Mouse (Mus musculus): ENCODE results near the gene Mgat4b. TPM values are rescaled to one million over a fixed set of nuclear protein-coding genes. Genes with fewer than 3 reads are reported as not detected.
A peak's percentile ranks its signal among the peaks of the same experiment; 100 is the strongest.

Mgat4b gene
- polyA plus RNA-seq, 1 experiment, result 47.4 TPM

GRCm38 (mm10) chr11:50225611-50226378, 15.1 kb downstream of the Mgat4b start:
- no peak for DNase-seq (ENCODE audit: low spot score)

- DNase-seq (ENCODE audit: low spot score), result no peak
Measured at GRCm38 (mm10) chr11:50226406-50226805, 15.7 kb downstream of the Mgat4b start.

DNA sequence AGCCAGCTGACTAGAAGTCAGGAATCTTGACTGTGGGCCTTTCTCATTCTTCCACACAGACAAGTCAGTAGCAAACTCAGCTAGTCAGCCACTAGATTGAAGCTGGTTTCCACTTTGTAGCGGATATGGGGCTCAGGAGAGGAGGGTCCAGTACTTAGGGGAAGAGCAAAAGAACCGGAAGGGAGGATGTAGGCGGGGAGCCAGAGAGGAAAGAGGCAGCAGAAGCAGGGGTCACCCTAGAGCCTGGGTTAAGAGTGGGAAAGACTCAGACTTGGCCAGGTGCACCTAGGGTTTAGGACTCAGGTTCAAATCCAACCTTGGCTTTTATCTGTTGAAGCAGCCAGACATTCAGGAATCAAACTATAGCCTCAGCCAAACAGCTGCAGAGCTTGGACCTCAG, 16.5 kb downstream of the Mgat4b start:
- no peak for DNase-seq (ENCODE audit: low spot score)

GRCm38 (mm10) chr11:50227736-50228135, 17.0 kb downstream of the Mgat4b start:
- DNase-seq (ENCODE audit: low spot score), result no peak

GRCm38 (mm10) chr11:50228772-50229171, 18.1 kb downstream of the Mgat4b start:
- DNase-seq (ENCODE audit: low spot score), result no peak

DNA sequence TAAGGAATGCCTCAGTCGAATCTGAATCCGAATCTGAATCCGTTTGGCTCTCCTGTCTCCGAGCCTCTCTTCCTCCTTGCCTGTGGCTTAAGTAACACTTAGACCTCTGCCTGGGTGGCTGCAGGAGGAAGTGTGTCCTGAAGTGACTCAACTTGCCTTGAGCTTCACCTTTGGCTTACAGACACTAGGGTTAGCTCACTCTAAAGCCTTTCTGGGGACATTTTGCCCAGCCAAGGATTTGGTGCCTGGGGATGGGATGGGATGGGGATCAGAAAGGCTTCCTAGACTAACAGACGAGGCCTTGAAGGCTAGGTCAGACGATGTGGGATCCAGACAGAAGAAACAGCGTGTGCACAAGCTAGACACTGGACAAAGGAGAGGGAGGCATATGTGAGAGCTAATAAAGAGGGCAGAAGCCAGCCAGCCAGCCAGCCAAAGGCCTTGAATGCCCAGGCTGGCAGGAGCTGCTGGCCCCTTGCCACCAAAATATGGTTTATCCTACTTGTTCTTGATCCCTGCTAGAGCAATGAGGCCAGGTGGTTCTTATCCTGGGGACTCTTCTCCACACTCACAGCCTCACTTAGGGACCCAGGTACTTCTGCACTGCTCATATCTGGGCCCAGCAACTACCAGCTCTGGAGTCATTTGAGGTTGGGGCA, 18.7 kb downstream of the Mgat4b start:
- DNase-seq (ENCODE audit: low spot score), result no peak

DNA sequence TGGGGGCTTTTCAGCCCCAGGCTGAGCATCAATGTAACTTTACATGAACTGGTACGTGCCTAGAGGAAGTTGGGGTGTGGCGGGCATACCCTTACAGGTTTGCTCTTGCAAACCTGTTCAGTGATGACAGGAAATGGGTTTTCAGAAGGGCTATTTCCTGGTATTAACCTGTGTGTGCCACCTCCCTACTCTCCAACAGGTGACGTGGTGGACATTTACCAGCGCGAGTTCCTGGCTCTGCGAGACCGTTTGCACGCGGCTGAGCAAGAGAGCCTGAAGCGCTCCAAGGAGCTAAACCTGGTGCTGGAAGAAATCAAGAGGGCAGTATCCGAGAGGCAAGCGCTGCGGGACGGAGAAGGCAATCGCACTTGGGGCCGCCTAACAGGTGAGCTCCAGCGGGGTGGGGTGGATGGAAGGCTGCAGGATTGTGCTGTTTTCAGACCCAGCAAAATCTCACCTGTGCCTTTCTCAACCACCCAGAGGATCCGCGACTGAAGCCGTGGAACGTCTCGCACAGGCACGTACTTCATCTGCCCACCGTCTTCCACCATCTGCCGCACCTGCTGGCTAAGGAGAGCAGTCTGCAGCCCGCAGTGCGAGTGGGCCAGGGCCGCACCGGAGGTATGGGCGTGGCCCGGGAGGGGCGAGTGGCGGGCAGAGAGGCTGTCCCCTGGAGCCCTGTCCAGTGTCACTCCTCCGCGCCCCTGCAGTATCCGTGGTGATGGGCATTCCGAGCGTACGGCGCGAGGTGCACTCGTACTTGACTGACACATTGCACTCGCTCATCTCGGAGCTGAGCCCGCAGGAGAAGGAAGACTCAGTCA, 20.0 kb downstream of the Mgat4b start:
- DNase-seq (ENCODE audit: low spot score), result no peak

DNA sequence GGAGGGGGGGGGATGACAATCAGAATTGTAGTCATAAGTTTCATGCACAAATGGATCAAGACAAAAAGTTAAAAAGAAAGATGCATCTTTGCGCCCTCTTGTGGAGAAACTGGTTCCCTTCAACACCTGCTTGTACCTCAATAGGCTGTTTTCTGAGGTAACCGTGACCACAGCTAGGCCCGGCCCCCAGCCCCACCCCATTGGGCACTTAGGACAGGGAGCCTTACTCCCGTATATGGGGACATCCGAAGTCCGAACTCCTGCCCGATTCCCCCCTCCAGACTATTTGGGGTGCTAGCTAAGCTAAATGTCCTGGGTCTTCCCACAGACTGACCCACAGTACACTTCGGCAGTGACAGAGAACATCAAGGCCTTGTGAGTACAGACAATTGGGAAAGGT, 20.7 kb downstream of the Mgat4b start:
- DNase-seq (ENCODE audit: low spot score), result no peak

DNA sequence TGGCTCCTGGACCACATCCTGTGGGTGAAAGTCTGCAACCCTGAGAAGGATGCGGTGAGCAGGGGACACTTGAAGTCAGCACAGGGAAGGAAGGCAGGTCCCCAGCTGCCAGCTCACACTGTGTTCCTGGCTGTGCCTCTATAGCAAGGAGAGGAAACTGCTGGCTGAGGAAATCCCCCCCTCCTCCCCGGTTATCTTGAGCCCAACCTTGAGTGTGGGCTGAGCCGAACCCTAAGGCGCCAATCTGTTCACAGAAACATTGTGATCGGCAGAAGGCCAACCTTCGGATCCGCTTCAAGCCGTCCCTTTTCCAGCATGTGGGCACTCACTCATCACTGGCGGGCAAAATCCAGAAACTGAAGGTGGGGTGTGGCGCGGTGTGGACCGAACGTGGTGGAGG, 22.3 kb downstream of the Mgat4b start:
- no peak for DNase-seq (ENCODE audit: low spot score)

DNA sequence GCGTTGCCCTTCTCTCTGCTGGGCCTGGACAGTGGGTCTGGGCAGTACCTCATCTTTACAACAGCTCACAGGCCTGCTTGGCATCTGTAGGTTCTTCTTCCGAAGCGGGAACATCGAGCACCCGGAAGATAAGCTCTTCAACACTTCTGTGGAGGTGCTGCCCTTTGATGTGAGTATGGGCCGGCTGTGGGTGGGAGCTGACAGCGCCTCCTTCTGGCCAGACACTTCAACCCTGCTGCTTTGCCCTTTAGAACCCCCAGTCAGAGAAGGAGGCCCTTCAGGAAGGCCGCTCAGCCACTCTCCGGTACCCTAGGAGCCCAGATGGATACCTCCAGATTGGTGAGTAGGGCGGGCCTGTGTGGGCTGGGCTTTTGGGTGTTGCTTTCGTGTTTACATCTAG, 23.3 kb downstream of the Mgat4b start:
- DNase-seq (ENCODE audit: low spot score), result no peak

GRCm38 (mm10) chr11:50234606-50235005, 23.9 kb downstream of the Mgat4b start:
- DNase-seq (ENCODE audit: low spot score), result no peak

DNA sequence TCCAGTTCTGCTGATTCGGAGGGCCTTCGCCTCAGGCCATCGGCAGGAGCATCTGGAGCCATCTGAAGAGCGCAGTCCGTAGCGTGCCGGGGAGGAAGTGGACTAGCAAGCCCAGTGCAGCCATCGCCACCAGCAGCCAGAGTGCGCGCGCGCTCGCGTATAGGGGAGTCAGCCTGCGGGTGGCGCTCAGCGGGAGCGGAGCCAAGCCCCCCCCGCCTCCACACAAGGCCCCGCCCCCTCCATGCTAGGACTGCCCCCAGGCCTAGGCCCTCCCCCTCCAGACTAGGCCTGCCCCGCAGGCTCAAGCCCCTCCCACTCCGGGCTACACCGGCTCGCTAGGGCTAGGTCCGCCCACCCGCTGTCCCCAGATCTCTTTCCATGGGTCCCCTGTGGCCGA, 25.8 kb downstream of the Mgat4b start:
- DNase-seq (ENCODE audit: low spot score), result peak; percentile 74

- DNase-seq (ENCODE audit: low spot score), result no peak
Measured at GRCm38 (mm10) chr11:50236937-50237835, 26.5 kb downstream of the Mgat4b start.

DNA sequence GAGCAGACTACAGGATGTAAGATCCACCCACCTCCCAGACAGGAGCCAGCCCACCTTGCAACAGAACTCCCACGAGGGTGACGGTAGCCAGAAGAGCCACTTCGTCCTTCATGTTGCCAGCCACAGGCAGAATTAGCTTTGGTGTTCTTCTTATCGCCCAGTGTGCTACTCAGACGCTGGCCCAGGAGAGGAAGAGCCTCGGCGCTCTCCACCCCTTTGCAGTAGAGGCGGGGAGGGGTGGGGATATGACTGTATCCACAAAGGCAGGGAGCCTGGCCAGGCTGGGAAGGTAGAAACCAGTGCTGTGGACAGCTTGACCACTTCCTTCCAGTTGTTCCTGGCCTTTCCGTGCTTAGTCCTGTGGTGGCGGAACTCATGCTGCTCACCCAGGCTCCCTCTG, 27.6 kb downstream of the Mgat4b start, which contains the start of gene Ltc4s:
Ltc4s (minus strand) TSS at position 293 of the 400 bp plus-strand sequence.
- no peak for DNase-seq (ENCODE audit: low spot score)

DNA sequence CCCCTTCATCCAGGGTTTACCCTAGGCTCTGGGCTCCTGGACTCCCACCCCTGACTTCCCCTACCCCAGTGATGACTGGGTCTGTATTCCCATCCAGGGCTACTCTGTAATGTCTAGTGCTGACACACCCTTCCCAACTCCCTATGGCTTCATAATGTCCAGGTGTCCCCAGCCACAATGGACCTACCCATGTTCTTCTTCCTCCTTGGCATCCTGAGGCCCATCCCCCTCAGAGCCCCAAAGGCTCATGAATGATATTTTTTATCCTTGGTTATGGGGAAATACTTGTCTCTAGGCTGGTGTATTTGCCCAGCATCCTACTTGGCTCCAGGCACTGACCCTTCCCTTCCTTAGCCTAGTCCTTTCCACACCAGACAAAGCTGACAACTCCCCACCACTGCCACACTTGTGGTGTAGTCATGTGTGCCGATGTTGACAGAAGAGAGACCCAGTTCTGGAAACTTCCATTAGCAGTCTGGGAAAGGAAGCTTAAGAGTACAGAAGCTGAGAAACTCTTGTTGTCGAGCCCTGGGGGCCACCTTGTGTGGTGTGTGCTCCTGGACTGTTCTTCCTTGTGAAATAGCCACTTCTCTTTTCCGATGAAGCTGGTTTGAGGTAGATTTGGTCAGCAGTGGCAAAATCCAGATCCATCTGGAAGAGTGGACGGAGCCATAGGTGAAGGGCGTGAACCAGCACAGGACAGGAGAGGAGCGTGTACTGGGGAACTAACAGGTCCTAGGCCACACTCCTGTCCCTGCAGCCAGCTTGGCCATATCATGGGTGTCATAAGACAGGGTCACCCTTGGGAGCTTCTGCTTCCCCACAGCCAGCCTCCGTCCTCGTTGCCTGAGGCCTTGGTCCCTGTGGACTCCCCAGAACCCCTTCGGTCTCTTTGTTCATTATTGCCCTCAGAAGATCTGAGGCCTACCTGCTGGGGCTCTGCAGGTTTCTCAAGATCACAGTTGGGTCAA, 28.4 kb downstream of the Mgat4b start:
- DNase-seq (ENCODE audit: low spot score), result no peak

DNA sequence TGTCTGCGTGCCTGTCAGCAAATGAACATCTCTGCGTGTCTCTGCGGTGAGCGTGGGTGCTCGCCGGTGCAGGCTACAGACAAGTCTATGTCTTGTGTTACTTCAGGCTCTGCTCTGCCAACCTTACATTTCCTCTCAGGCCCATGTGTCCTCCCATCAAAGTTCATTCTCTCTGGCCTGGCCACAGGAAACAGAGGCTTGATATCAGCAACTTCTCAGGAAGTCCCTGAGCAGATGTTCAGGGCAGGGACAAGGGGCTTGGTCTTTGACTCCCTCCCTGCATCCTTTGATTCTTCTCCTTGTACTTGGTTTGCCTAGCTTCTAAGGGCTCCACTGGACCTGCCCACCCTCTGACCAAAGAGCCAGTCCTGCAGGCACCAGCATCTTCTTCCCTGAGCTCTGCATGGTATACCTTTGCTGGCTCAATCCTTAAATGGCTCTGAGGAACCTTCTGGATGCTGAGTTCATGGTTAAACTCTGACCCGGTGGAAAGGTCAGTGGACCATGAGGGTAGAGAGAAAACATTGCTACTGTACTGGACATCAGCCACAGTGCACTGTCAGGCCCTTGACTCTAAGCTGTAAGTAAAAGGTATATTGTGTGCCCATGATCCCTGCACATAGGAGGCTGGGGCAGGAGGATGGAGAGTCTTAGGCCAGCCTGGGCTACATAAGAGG, 29.7 kb downstream of the Mgat4b start:
- no peak for DNase-seq (ENCODE audit: low spot score)

DNA sequence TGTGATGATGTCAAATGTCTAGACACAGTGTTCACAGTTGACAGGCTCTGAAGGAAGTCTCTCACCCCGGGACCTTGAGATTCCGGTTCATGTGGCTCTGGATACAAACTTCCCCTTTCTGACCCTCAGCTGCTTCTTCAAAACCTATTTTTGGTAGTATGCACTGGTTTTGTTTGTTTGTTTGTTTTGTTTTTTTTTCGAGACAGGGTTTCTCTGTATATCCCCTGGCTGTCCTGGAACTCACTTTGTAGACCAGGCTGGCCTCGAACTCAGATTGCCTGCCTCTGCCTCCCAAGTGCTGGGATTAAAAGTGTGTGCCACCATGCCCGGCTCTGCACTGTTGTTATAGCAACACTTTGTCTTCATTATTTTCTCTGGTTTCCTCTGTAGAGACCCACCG, 33.2 kb downstream of the Mgat4b start:
- DNase-seq (ENCODE audit: low spot score), result no peak

- no peak for DNase-seq (ENCODE audit: low spot score)
Measured at GRCm38 (mm10) chr11:50245269-50245668, 34.6 kb downstream of the Mgat4b start.

GRCm38 (mm10) chr11:50248473-50249171, 37.9 kb downstream of the Mgat4b start:
- no peak for DNase-seq (ENCODE audit: low spot score)

Measured in urinary bladder, adult 2 months (tissue).